Mouse (Mus musculus): ENCODE measurements around the gene Adgrd1. TPM values are rescaled to one million over a fixed set of nuclear protein-coding genes. Genes with fewer than 3 reads are reported as not detected.

Adgrd1 gene
- polyA plus RNA-seq, 1 experiment from 2014 or later, result 5.7 TPM

DNA sequence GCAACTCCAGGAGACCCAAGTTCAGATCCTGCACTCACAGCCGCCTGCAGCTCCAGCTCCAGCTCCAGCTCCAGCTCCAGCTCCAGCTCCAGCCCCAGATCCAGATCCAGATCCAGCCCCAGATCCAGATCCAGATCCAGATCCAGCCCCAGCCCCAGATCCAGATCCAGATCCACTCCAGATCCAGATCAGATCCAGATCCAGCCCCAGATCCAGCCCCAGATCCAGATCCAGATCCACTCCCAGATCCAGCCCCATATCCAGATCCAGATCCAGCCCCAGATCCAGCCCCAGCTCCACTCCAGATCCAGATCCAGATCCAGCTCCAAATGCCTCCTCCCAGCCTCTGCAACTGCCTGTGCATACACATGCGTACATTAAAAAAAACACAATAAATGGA is 131.6 kb downstream of the Adgrd1 start:
- no peak overlapping the region for H3K9ac ChIP-seq (ENCODE audit: low read depth, low read length)
- no peaks in the 10 kb centered on the region for H3K36me3 ChIP-seq (ENCODE audit: control insufficient read depth, insufficient read depth, low read length)
- no peak overlapping the region for H3K4me2 ChIP-seq (ENCODE audit: low read depth, low read length)
- H3K4me1 ChIP-seq (ENCODE audit: control insufficient read depth, insufficient read depth, low read length), result no peaks in the 10 kb centered on the region
- H3K27ac ChIP-seq (replicated peaks; ENCODE audit: low read depth, low read length), result no peak overlapping the region
- no peak for DNase-seq (ENCODE audit: low spot score)
- ATAC-seq (ENCODE audit: low read depth), result no peak
- WGBS, result 87% methylated on average over 2 of the region's 2 CpGs
- H3K27me3 ChIP-seq (replicated peaks; ENCODE audit: control insufficient read depth, insufficient read depth, low read length), result no peaks in the 10 kb centered on the region
- no peak overlapping the region for H3K4me3 ChIP-seq (ENCODE audit: low read depth, low read length)
- no peaks in the 10 kb centered on the region for H3K9me3 ChIP-seq (ENCODE audit: control insufficient read depth, low read length)

GRCm38 (mm10) chr5:129233301-129233700 is 136.8 kb downstream of the Adgrd1 start:
- WGBS, result 90% methylated on average over 4 of the region's 4 CpGs
- Histone ChIP-seq H3K4me2 (ENCODE audit: low read depth, low read length) (no peak overlapping the region), H3K27me3 (replicated peaks; ENCODE audit: control insufficient read depth, insufficient read depth, low read length) (no peaks in the 10 kb centered on the region), H3K27ac (replicated peaks; ENCODE audit: low read depth, low read length) (no peak overlapping the region), H3K4me1 (ENCODE audit: control insufficient read depth, insufficient read depth, low read length) (no peaks in the 10 kb centered on the region), H3K36me3 (ENCODE audit: control insufficient read depth, insufficient read depth, low read length) (no peaks in the 10 kb centered on the region), H3K9ac (ENCODE audit: low read depth, low read length) (no peak overlapping the region), H3K4me3 (ENCODE audit: low read depth, low read length) (no peak overlapping the region), H3K9me3 (ENCODE audit: control insufficient read depth, low read length) (no peaks in the 10 kb centered on the region)
- ATAC-seq (ENCODE audit: low read depth), result no peak
- no peak for DNase-seq (ENCODE audit: low spot score)

DNA sequence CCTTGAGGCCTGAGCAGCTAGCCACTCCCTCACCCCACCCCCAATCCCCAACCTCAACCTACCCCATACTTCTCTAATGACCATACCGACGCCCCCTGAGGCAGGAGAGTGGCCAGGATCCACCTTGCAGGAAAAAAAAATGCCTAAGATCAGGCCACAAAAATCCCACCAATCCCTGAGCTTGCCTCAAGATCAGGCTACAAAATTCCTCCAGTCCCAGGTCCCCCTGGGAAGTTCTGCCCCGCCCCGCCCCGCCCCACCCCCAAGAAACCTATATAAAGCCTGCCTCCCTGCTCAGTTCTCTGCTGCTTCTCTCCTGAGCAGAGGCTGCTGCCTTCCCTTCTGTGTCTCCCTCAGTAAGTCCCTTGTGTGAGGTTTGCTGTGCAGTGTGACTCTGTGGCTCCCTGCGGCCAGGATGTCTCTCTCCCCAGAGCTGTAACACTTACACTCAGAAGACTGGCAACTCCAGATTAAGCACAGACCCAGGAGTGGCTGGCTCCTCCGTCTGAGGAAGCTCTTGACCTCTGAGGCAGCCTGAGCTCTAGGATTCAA is 137.4 kb downstream of the Adgrd1 start:
- no peak for ATAC-seq (ENCODE audit: low read depth)
- WGBS, result 83% methylated on average over 7 of the region's 7 CpGs
- no peaks in the 10 kb centered on the region for H3K27me3 ChIP-seq (replicated peaks; ENCODE audit: control insufficient read depth, insufficient read depth, low read length)

DNA sequence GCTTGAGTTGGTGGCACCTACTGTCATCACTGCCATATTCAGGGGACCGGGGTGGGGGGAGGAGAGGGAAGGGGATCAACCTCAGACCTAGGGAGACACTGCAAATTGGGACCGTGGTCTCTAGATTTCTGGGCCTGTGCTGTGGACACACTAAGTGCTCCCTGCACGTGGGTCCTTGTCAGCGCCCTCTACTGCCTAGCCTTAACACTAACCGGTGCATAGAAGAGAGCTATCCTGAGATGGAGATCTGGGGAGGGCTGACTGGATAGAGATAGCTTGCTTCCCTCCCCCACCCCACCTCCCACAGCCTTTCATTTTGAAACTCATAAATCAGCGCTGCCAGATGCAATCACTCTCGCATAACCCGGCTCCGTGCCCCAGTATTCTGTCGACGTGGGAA is 139.8 kb downstream of the Adgrd1 start:
- WGBS, result 82% methylated on average over 11 of the region's 11 CpGs
- Histone ChIP-seq H3K36me3 (ENCODE audit: control insufficient read depth, insufficient read depth, low read length) (no peaks in the 10 kb centered on the region), H3K27me3 (replicated peaks; ENCODE audit: control insufficient read depth, insufficient read depth, low read length) (no peaks in the 10 kb centered on the region), H3K4me1 (ENCODE audit: control insufficient read depth, insufficient read depth, low read length) (no peaks in the 10 kb centered on the region), H3K9ac (ENCODE audit: low read depth, low read length) (no peak overlapping the region), H3K4me2 (ENCODE audit: low read depth, low read length) (no peak overlapping the region), H3K27ac (replicated peaks; ENCODE audit: low read depth, low read length) (no peak overlapping the region), H3K4me3 (ENCODE audit: low read depth, low read length) (no peak overlapping the region), H3K9me3 (ENCODE audit: control insufficient read depth, low read length) (no peaks in the 10 kb centered on the region)
- DNase-seq (ENCODE audit: low spot score) (no peak), ATAC-seq (ENCODE audit: low read depth) (no peak)

More for the DNA sequence above, 137.4 kb downstream of the Adgrd1 start:
- Histone ChIP-seq H3K36me3 (ENCODE audit: control insufficient read depth, insufficient read depth, low read length) (no peaks in the 10 kb centered on the region), H3K9me3 (ENCODE audit: control insufficient read depth, low read length) (no peaks in the 10 kb centered on the region), H3K27ac (replicated peaks; ENCODE audit: low read depth, low read length) (no peak overlapping the region), H3K4me3 (ENCODE audit: low read depth, low read length) (no peak overlapping the region), H3K4me1 (ENCODE audit: control insufficient read depth, insufficient read depth, low read length) (no peaks in the 10 kb centered on the region), H3K9ac (ENCODE audit: low read depth, low read length) (no peak overlapping the region), H3K4me2 (ENCODE audit: low read depth, low read length) (no peak overlapping the region)
- DNase-seq (ENCODE audit: low spot score), result no peak

DNA sequence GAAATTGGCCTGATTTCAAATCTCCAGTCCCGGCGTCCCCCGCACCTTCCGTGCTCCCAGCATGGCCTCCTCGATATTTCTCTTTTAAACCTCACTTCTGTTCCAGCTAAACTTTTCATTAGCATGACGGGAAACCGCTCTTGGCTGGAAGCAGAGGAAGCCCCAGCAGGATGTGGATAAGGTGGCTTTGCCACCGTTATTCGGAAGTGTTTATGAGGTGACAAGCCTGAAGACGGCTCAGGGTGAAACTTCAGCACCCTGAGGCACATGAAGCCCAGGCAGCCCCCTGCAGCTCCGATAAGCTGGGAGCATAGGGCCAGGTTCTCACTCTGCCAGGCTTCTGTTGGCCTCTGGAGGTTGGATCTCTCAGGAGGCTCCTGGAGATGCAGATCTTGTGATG is 145.3 kb downstream of the Adgrd1 start:
- Histone ChIP-seq H3K36me3 (ENCODE audit: control insufficient read depth, insufficient read depth, low read length) (no peaks in the 10 kb centered on the region), H3K27me3 (replicated peaks; ENCODE audit: control insufficient read depth, insufficient read depth, low read length) (no peaks in the 10 kb centered on the region), H3K4me1 (ENCODE audit: control insufficient read depth, insufficient read depth, low read length) (no peaks in the 10 kb centered on the region), H3K27ac (replicated peaks; ENCODE audit: low read depth, low read length) (no peak overlapping the region), H3K9ac (ENCODE audit: low read depth, low read length) (no peak overlapping the region), H3K4me2 (ENCODE audit: low read depth, low read length) (no peak overlapping the region), H3K4me3 (ENCODE audit: low read depth, low read length) (no peak overlapping the region), H3K9me3 (ENCODE audit: control insufficient read depth, low read length) (no peaks in the 10 kb centered on the region)
- ATAC-seq (ENCODE audit: low read depth) (no peak), DNase-seq (ENCODE audit: low spot score) (no peak)
- 75% methylated on average over 11 of the region's 11 CpGs for WGBS

GRCm38 (mm10) chr5:129242265-129242664 is 145.7 kb downstream of the Adgrd1 start:
- ATAC-seq (ENCODE audit: low read depth) (no peak), DNase-seq (ENCODE audit: low spot score) (no peak)
- no peak overlapping the region for H3K4me3 ChIP-seq (ENCODE audit: low read depth, low read length)
- H3K27me3 ChIP-seq (replicated peaks; ENCODE audit: control insufficient read depth, insufficient read depth, low read length), result no peaks in the 10 kb centered on the region
- H3K9me3 ChIP-seq (ENCODE audit: control insufficient read depth, low read length), result no peaks in the 10 kb centered on the region
- H3K36me3 ChIP-seq (ENCODE audit: control insufficient read depth, insufficient read depth, low read length), result no peaks in the 10 kb centered on the region
- no peak overlapping the region for H3K9ac ChIP-seq (ENCODE audit: low read depth, low read length)
- H3K4me1 ChIP-seq (ENCODE audit: control insufficient read depth, insufficient read depth, low read length), result no peaks in the 10 kb centered on the region
- 56% methylated on average over 3 of the region's 3 CpGs for WGBS
- H3K27ac ChIP-seq (replicated peaks; ENCODE audit: low read depth, low read length), result no peak overlapping the region
- no peak overlapping the region for H3K4me2 ChIP-seq (ENCODE audit: low read depth, low read length)

- Histone ChIP-seq H3K27ac (replicated peaks; ENCODE audit: low read depth, low read length) (no peak overlapping the region), H3K36me3 (ENCODE audit: control insufficient read depth, insufficient read depth, low read length) (no peaks in the 10 kb centered on the region), H3K4me2 (ENCODE audit: low read depth, low read length) (no peak overlapping the region), H3K9ac (ENCODE audit: low read depth, low read length) (no peak overlapping the region), H3K4me3 (ENCODE audit: low read depth, low read length) (no peak overlapping the region), H3K4me1 (ENCODE audit: control insufficient read depth, insufficient read depth, low read length) (no peaks in the 10 kb centered on the region), H3K9me3 (ENCODE audit: control insufficient read depth, low read length) (no peaks in the 10 kb centered on the region), H3K27me3 (replicated peaks; ENCODE audit: control insufficient read depth, insufficient read depth, low read length) (no peaks in the 10 kb centered on the region)
- 53% methylated on average over 4 of the region's 4 CpGs for WGBS
- no peak for DNase-seq (ENCODE audit: low spot score)
- no peak for ATAC-seq (ENCODE audit: low read depth)
Observed at GRCm38 (mm10) chr5:129243120-129243519, 146.6 kb downstream of the Adgrd1 start.

DNA sequence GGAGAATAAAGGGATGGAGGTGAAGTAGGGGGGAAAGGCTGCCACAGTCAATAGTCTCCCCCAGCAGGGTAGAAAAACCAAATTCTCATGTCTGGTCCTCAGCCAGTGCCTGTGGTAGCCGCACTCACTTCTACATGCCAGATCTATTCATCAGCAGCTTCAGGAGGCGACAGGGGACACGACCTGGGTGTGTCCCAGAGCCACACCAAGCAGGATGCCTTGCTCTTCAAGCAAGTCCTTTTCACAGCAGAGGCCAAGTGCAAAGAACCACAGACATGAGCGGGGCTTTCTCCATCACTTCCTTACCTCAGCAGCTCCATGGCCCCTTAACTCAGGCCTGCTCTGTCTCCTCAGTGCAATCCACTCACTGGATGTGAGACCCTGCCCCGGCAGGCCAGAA is 147.8 kb downstream of the Adgrd1 start:
- Histone ChIP-seq H3K27ac (replicated peaks; ENCODE audit: low read depth, low read length) (no peak overlapping the region), H3K9ac (ENCODE audit: low read depth, low read length) (no peak overlapping the region), H3K4me2 (ENCODE audit: low read depth, low read length) (no peak overlapping the region), H3K36me3 (ENCODE audit: control insufficient read depth, insufficient read depth, low read length) (no peaks in the 10 kb centered on the region), H3K27me3 (replicated peaks; ENCODE audit: control insufficient read depth, insufficient read depth, low read length) (no peaks in the 10 kb centered on the region), H3K9me3 (ENCODE audit: control insufficient read depth, low read length) (no peaks in the 10 kb centered on the region), H3K4me1 (ENCODE audit: control insufficient read depth, insufficient read depth, low read length) (no peaks in the 10 kb centered on the region), H3K4me3 (ENCODE audit: low read depth, low read length) (no peak overlapping the region)
- DNase-seq (ENCODE audit: low spot score) (no peak), ATAC-seq (ENCODE audit: low read depth) (no peak)
- 42% methylated on average over 5 of the region's 5 CpGs for WGBS

DNA sequence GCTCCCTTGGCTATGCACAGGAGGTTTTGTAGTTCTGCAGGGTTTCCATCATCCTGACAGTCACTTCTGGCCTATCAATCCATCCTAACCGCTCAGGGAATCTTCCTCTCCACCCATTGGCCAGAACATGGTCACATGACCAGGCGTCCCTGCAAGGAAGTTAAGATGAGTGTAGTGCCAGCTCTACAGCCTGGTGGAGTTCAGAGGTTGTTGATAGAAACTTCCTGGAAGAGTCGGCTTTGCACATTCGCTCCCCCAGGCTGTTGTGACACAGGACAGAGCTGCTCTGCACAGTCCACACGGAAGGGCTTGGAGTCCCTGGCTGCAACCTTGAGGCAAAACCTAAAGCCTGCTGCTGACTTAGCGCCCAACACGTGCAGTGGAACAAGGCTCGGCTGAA is 152.5 kb downstream of the Adgrd1 start:
- Histone ChIP-seq H3K36me3 (ENCODE audit: control insufficient read depth, insufficient read depth, low read length) (no peaks in the 10 kb centered on the region), H3K27ac (replicated peaks; ENCODE audit: low read depth, low read length) (no peak overlapping the region), H3K4me2 (ENCODE audit: low read depth, low read length) (no peak overlapping the region), H3K9ac (ENCODE audit: low read depth, low read length) (no peak overlapping the region), H3K4me3 (ENCODE audit: low read depth, low read length) (no peak overlapping the region), H3K4me1 (ENCODE audit: control insufficient read depth, insufficient read depth, low read length) (no peaks in the 10 kb centered on the region), H3K9me3 (ENCODE audit: control insufficient read depth, low read length) (no peaks in the 10 kb centered on the region), H3K27me3 (replicated peaks; ENCODE audit: control insufficient read depth, insufficient read depth, low read length) (no peaks in the 10 kb centered on the region)
- DNase-seq (ENCODE audit: low spot score), result no peak
- no peak for ATAC-seq (ENCODE audit: low read depth)
- 68% methylated on average over 8 of the region's 8 CpGs for WGBS

Measured in embryonic facial prominence, embryonic 14.5 days (tissue).